Mouse (Mus musculus) layer of hippocampus, postnatal 10 days (tissue): ENCODE measurements around the gene Itprid2. TPM values are rescaled to one million over a fixed set of nuclear protein-coding genes. Genes with fewer than 3 reads are reported as not detected.

ENCODE experiments used
- DNase-seq, 2 experiments: peaks; one replicate each; pipeline ENCODE4 v3.0.0; 2021; ENCODE audit warnings: low spot score in 2 of 2
- total RNA-seq, 2 experiments: library from RNA; stranded (reverse); gene quantifications; 2 replicates each; pipeline ENCODE4 v1.2.3; 2021

The Itprid2 gene
- total RNA-seq, 2 experiments from 2014 or later: 34.3 to 35.4 TPM

DNA sequence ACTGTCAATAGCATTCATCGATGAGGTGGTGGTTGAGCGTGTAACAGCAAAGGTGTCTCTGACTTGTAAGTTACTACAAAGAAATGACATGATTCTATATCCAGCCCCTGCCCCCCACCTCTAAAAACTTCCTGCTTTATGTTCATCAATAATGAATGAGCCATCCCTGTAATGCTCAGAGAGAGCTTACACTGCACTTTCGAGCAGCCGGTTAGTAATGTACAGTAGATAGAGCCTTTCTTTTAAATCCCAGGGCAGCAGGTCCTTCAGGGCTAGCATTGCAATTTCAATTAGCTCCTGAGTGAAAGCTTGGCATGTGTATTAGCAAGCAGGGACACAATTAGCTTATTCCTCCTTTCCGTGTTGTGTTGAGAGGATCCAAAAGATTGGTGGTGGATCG lies 72.4 kb downstream of the Itprid2 start, which contains the start of gene Ppp1r1c:
Ppp1r1c (plus strand) TSS at position 206 of the 400 bp plus-strand sequence.
- no peak for DNase-seq

DNA sequence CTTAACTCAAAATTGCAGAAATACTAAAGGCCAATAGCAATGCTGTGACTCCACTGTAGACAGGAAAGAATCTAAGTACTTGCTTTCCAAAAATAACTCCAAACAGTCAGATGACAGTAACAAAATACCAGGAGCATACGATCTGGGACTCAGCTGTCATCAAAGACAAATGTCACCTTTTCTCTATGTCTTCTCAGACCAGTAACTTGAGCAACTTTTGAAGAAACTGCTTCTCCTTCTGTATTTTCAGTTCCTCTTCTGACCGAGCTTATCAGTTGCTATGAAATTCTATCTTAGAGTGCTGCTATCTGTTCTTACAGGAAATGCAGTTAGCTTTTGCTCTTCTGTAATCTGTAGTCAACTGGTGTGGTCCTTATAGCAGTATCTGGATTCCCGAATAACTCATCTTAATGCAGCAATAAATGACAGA lies 78.5 kb downstream of the Itprid2 start:
- no peak for DNase-seq

DNA sequence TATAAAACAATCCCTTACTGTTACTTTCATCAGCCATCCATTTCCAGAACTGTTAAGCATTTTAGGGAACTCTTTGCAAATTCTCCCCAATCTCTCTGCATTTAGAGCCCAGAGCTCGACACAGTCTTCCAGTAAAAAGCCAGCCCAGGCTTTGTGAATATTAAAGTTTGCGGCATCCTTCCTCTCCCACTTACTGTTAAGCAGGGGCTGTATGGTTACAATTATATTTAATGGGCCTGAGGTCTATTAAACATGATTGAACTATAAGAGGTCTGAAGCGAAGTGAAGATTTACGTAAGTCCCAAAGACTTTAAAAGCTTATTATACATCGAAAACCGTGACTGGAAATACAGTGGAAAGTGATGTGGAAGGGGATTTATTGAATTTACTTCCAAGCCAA lies 79.6 kb downstream of the Itprid2 start:
- DNase-seq: no peak

DNA sequence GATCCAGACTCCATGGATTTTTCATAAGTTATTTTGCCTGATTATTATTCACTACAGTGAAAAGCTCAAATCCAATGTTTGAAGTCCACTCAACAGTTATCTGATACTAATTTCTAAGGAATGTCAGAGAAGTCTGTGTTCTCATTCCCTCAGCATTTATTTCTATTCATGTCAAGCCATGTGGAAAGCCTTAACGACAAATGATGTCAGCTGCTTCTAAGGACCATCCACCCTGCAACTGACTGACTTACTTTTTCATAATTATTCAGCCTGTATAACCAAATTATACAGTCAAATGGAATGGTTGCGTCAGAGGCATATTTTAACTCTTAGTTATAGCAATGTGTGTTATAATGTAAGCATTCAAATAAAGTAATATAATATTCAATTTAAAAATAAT lies 80.8 kb downstream of the Itprid2 start:
- DNase-seq: no peak

DNA sequence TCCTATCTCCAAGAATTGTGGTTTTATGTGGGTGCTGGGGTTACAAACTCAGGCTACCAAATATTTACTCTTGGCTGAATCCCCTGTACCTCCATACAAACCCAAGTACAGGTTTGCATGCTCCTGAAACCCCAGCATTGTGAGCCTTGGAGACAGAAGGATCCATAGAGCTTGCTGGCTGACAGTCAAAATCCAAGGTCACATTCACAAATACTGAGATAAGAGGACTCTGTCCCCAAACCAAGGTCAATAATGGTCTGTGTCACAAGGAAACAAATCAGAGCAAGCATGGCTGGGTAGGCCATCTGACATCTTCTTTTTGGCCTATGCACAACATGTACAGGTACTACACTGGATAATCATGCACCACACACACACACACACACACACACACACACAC lies 82.7 kb downstream of the Itprid2 start:
- no peak for DNase-seq

DNA sequence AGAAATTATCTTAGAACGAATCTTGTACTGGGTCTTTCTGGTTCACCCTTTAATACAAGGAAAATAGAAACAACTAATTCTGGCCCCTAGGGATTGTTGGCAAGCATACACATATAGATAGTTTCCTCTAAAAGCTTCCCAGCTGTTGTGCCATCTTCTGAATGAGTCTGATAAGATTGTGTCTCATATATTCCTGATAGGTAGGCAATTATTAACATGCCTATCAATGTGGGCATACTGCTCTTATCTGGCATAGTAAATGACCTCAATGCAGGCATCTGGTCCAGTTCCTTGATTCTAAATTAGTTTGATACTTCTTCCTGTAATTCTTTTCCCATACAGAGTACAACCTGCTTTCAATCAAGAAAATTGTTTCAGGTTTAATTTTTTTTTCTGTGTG lies 87.3 kb downstream of the Itprid2 start:
- no peak for DNase-seq

Other genes with a start within 250 kb of the Itprid2 start
- gene Neurod1, start 178.6 kb upstream of the Itprid2 start, total RNA-seq: 10 to 100 TPM; 56.3 to 66.3 TPM
- gene Cerkl, start 178.6 kb upstream of the Itprid2 start, total RNA-seq: 1 to 10 TPM; 3.4 to 4.7 TPM
- under 1 TPM in 1 of 2 experiments, not detected in 1; 0.23 TPM for gene Ppp1r1c, start 72.4 kb downstream of the Itprid2 start, total RNA-seq